Mouse (Mus musculus): ENCODE measurements at regions not wholly inside any gene's neighbourhood (a gene's known extent, or its start where the extent isn't known, plus 50 kb on each side); places are given as distances from the start of the nearest gene placed in this dataset.

DNA sequence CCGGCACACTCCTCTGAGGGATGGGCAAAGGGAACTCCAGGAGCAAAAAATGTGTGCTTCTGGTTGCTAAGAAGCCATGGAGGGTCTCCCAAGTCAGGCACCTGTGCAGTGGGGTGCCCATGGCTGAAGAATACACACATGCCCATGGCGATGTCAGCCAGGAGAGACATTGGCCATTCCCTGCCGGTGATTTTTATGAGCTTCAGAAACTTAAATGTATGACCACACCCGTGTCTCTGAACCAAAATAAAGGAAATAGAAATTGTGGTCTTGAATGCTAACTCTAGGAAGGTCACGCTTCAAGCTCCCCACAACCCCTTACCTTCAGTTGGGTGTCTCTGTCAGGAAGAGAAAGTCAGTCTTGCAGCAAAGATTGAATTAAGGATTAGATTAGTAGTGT lies 56.0 kb upstream of the Map1b start:
- Histone ChIP-seq H3K4me1 (ENCODE audit: control insufficient read depth, insufficient read depth, low read length) (no peaks in the 10 kb centered on the region), H3K4me3 (ENCODE audit: insufficient read depth, low read depth, low read length) (no peak overlapping the region), H3K27ac (ENCODE audit: insufficient read depth, low read depth, low read length) (no peak overlapping the region)
- WGBS, result 92% methylated on average over 5 of the region's 5 CpGs
- no peak for TF ChIP-seq POLR2A (IDR thresholded peaks at IDR 0.05; ENCODE audit: insufficient read depth, low read depth, low read length)
- no peak for TF ChIP-seq CTCF (IDR thresholded peaks at IDR 0.05; ENCODE audit: insufficient read depth, low read depth, low read length)

Data from olfactory bulb, adult 2 months (tissue).